Mouse (Mus musculus) adrenal gland, postnatal 4 days (tissue): ENCODE data around the gene Evi2. TPM values are rescaled to one million over a fixed set of nuclear protein-coding genes. Genes with fewer than 3 reads are reported as not detected.

Source experiments
- DNase-seq, 2 experiments: peaks; one replicate each; pipeline ENCODE4 v3.0.0; 2021 to 2022; ENCODE audit warnings: low spot score in 2 of 2, mixed read lengths in 2 of 2
- long read RNA-seq, 2 experiments: library from polyadenylated mRNA; stranded (forward); transcript quantifications; one replicate each; pipeline ENCODE4 v2.0.0; 2021
- total RNA-seq, 2 experiments: library from RNA; stranded (reverse); gene quantifications; 2 replicates each; pipeline ENCODE4 v1.2.3; 2021

Evi2 gene
- under 1 TPM; 0.17 TPM for total RNA-seq
- long read RNA-seq, experiment 1, partial matches to known transcripts = 0 of 1 reads
- long read RNA-seq, experiment 1, other reads (novel, unspliced or antisense) = 1 of 1 reads
- long read RNA-seq, experiment 2 = 0 reads

DNA sequence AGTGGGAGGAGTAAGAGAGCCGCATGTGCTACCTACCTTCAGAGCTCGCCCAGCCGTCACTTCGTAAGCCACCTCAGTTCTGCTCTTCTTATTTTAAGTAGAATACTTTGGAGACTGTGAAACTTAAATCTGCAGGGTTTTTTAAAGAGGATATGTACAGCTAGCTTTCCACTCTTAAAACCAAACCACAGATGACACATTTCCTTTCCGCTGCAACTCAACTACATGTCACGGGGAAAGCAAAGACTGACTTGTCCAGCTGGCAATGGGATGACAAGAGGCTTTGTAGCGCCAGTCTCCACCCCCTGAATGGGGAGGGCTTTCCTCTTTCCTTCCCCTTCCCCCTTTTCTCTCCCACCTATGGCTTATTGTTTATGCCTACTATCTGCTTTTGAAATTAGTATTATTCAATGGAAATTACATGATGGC, at the start of gene Evi2, which contains the start of gene Evi2a:
TSS of gene Evi2 (minus strand) at position 257 of the 429 bp plus-strand sequence.
TSS of gene Evi2a (minus strand) at position 277 of the 429 bp plus-strand sequence.
- no peak for DNase-seq

DNA sequence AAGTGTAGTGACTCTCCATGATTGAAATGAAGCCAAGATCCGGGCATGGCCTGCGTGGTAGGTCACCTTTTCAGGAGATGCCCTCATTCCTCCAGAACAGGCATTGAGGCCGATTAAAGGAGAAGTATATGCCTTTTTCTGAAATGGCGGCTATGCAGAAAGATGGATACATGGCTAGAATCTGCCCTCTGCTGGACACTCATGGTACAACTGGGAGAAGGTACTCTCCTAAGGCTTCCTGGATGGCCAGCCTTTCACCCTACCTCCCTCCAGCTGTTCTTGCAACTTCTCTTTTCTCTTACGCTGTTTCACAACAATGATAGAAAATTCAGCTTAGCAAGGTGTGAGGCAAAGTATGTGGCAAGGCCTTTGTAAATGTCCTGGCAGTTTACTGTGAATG, 47.4 kb upstream of the Evi2 start:
- DNase-seq = peak; percentile 36 to 56

DNA sequence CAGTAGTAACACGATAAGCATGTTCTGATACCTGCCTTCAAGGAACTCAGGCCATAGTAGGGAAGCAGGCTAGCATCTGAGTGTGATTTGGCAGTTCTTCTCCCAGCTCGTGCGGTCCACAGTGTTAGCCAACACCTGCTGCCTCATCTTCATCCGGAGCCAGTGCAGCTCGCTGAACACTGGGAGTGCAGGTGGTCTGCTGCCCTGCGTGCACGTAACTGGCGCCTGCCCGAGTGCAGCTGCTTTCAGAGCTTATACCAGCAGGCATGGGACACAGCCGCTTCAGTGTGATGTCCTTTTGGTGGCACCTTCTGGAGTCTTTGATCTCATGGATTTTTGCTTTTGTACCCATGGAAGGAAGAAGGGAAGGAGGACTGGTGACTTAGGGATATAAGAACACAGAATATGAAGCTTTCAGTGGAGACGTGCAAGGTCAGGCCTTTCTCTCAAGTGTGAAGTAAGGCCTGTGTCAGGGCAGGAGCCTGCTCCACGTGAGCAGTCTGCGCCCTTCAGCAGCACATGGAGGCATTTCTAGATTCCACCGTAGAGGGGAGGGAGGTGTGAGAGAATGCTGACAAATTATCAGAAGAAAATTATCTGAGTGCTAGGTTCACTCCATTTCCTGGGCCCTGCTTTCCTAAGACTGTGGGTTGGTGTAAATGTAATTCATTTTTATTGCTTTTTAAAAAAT, 45.1 kb upstream of the Evi2 start:
- DNase-seq = no peak

DNA sequence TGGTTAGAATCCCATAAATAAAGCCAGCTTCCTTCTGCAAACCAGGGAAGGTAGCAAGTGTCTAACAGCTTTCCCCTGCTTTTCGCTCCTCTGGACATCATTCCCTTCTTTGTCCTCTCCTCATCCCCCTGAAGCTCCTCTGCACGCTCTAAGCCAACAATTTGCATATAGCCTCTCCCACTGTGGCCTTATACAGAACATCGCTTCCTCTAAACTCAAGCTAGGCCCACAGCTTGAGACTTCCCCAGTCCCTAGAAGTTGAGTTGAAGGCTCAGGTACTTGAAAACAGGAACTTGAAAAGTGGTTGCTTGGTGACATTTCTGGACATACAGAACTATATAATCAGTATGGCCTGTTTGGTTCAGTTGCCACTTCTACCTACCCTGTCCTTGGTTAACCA, 43.4 kb upstream of the Evi2 start:
- DNase-seq = no peak

DNA sequence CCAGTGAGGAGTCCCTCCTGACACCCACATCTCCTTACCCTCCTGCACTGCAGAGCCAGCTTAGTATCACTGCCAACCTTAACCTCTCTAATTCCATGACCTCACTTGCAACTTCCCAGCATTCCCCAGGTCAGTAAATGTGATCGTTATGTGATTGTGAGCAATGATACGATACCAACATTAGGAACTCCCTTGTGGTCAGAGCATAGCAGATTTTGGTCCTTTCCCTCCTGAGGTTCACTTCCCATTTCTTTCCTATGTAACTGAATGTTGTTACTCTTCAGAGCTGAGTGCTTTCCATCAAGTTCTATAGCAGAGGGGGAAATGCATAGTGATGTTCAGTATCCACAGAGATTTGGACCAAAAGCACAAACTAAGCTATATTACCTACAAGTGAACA, 39.9 kb upstream of the Evi2 start:
- DNase-seq = no peak

DNA sequence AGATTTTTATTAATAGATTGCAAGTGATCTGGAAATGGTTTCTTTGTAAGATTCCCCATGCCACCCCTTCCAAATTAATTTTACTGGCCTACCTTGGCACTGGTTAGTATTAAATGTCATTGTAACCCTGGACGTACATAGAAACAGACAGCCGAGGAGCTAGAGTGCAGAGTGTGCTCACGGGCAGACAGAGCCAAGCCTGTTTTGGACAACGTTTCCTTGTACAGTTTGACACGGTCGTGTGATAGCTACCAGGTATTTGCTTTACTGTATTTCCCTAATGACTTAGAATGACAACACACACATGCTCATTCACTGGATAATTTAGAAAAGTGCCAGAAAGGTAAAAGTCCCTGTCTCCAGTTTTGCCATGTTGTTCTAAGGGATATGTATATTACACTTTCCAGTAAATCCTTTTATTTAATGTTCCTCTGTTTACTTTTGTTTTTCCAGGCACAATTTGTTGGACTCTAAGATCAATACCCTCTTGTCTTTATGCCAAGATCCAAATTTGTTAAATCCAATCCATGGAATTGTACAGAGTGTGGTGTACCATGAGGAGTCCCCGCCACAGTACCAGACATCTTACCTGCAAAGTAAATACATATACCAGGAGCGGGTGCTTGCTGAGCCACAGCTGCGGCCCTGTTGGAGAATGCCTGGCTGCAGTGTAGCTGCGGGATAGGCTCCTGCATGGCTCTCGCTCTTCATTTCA, 38.0 kb upstream of the Evi2 start:
- DNase-seq = no peak

DNA sequence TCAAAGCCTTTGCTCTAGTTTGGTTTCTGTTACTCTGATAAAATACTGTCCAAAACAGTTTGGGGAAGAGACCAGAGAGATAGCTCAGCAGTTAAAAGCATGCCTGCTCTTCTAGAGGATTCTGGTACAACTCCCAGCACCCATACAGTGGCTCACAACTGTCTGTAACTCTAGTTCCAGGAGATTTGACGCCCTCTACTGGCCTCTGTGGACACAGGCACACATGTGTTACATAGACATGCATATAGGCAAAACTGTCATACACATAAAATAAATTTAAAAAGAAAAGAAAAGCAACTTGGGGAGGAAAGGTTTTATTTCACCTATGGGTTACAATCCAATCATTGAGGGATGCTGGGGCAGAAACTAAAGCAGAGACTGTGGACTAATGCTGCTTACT, 36.6 kb upstream of the Evi2 start:
- no peak for DNase-seq

DNA sequence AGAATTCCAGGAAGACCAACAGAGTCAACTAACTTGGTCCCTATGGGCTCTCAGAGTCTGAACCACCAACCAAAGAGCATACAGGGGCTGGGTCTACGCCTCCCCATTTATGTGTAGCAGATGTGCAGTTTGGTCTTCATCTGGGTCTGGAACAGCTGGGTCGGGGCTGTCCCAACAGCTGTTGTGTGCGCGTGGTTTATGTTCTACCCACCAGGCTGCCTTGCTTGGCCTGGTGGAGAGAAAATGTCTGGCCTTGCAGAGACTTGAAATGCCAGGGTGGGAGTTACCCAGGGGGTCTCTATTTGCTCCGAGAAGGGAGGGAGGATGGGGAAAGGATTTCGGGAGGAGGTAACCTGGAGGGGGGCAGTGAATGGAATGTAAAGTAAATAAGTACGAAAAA, 33.1 kb upstream of the Evi2 start:
- DNase-seq = no peak

DNA sequence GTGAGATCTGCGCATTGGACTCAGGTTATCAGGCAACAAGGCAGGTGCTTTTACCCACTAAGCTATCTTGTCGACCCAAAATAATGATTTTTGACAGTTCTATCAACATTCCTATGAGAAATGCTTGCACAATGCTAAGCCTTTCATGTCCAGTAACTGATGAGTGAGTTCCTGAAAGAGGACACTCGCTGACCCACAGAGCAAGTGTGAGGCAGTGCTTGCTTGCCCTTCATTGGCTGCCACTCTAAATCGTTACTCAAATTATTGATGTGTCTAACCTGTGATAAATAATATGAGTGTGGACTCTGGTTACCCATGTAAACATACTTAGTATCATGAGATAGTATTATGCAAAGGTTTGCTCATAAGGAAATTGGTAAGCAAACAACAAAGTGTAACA, 30.1 kb upstream of the Evi2 start:
- no peak for DNase-seq

DNA sequence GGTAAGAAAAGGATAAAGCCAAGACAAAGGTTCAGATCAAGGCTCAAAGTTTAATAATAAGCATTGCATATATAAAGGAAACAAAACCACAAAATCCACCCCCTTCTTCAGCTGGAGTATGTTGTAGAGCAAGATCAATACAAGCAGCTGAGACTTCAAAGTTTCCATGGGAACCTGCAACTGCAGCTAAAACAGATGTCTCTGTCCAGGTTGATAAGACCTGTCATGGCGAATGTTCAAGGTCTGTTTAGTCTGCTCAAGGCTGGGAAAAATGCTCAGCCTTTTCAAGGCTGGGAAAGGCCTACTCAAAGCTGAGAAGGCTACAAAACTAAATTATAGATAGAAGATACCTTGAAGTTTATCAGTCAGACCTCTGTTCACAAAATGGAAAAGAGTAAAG, 22.2 kb upstream of the Evi2 start:
- no peak for DNase-seq

DNA sequence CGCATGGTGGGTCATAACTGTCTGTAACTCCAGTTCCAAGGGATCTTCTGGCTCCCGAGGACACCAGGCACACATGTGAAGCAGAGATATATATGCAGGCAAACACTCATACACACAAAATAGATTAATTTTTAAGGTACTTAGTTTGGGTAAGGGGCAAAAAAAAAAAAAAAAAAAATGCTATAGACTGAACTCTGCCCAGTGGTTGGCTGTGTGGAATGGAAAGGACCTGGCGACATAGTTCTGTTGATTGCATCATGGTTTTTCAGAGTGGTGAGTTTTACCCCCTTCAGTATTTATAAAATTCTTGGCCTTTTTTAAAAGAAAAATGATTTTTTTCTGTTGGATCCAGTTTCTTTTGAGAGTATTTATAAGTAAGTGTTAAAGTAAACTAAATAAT, 5.9 kb upstream of the Evi2 start:
- DNase-seq = no peak

DNA sequence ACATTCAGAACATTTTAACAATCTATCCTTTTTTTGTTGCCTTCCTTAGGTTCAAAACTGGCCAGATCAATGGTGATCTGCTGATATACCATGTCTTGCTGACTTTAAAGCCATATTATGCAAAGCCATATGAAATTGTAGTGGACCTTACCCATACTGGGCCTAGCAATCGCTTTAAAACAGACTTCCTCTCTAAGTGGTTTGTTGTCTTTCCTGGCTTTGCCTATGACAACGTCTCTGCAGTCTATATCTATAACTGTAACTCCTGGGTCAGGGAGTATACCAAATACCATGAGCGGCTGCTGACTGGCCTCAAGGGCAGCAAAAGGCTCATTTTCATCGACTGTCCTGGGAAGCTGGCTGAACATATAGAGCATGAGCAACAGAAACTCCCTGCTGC, 5.2 kb upstream of the Evi2 start:
- DNase-seq = no peak

DNA sequence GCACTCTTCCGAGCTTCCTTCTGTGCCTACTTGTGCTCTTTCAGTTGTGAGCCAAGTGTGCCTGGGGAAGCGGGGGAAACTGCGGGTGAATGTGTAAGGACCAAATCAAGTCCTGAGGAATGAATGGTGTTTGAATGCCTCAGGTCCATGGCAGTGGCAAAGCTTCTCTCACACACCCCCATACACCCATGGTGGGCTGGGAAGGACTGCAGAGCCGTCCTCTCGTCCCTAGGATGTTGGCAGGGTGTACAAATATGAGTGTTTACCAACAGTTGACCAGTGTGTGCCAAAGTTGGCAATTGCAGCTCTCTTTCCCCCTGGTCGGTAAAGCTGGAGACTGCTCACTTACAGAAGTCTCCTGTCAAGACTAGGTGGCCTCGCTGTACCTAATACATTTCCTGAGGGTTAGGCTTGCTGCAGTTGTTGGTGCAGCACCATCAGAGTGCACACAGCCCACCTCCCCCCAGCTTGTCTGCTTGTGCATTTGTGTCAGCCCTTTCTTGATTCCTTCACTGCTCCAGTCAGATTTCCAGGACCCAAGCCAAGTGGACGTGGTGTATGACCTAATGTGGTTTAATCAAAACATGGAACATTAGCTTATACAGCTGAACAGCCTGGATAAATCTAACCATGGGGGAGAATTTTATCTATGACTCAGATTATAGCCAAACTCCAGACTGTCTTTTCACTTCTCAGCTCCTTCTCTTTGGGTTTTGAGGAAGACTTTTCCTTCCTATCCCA, 3.7 kb upstream of the Evi2 start:
- no peak for DNase-seq

DNA sequence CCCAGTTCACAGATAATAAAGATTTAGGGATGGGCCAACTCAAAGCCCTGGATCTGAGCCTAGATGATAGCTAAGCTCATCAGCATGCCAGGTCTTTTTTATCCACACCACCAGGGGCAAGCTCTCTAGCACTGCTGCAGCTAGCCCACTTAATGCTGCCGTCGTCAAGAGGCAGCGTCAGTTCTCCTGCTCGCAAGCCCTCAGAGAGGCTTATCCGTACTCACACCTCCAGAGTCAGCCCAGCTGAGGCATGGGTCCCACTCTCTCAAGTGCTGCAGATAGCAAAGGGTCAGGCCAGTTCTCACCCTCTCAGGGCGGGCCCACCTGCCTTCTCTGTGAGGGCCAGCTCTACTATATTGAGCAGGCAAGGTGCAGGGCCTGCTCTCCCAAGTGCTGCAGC, 2.9 kb upstream of the Evi2 start:
- DNase-seq = no peak

DNA sequence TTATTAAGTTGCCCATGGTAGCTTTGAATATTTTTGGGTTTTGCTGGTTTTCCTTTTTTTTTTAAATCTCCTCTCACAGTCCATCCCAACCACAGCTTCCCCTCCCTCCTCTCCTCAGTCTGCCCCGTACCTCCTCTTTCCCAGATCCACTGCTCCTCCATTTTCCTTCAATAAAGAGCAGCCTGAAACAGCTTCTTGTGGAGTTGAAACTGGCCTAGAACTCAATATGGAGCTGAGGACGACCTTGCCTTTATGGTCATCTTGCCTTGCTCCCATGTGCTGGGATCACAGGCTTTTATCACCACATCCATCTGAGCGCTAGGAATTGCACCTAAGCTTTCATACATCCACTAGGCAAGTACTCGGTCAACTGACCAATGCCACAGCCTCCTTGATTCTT, 1.1 kb upstream of the Evi2 start:
- DNase-seq = no peak

DNA sequence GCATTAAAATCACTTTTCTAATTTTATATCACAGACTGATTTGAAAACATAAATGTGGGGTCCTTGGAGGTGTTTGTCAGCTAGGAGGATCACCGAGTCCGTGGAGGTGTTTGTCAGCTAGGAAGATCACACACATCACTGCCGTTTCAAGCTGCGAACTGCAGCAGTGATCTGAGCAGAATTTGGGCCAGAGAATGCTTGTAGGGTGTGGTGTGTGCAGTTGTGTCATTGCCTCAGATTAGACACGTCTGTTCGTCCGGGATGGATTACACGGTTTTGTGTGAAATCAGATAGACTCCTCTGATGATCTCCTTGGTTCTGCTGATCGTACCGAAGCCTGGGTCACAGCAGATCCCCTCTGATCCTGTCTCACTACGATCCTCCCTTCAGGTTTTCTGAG, 385 bp upstream of the Evi2 start:
- no peak for DNase-seq

DNA sequence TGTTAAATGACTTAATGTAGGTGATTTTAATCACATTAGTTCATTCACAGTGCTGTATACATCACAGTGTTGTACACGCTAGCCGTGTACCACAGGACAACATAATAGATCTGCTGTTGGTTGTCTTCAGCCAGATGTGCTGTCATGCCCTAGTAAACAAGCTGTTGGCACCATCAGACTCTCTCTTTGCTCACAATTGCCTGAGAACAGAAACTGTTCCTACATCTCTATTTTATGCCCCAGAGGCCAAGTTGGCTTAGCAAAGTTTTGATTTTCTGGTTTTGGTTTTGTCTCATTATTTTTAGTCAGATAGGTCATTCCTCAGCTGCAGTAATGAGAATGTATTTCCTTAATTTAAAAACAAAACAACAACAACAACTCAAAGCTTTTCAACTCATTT, 653 bp downstream of the Evi2 start:
- DNase-seq = no peak

DNA sequence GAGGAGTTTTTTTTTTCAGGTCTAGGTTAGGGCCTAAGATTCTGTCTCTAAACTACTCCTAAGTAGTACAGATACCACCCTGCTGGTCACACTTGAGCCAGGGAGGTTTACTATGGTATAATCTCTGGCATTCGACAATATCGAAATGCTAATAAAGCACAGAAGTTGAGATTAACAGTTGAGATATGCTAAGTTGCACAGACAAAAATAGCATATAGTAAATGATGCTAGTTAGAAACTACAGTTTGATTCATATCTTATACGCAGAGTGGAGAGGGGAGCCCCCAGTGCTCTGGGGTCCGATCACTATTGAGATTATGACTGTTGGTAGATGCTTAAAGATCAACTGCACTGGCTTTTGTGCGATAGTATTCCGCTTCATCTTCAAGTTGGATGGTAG, 1.2 kb downstream of the Evi2 start:
- no peak for DNase-seq

DNA sequence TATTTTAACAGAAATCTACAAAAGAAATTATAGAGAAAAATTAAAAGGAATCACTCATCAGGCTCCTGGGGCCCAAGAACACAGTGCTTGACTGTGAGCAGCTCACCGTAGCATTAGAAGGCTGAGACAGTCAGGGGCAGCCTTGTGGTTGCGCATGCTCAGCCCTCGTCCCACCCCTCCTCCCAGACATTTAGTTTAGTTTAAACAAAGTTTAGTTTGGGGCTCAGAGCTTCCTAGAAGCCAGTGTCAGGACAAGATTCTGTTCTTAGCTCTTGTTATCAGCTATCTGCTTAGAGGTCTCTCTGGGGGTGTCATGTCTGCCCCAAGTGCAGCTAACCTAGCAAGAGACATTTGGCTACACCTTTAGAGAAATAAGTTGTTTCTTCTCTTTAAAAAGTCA, 1.8 kb downstream of the Evi2 start:
- DNase-seq = no peak

DNA sequence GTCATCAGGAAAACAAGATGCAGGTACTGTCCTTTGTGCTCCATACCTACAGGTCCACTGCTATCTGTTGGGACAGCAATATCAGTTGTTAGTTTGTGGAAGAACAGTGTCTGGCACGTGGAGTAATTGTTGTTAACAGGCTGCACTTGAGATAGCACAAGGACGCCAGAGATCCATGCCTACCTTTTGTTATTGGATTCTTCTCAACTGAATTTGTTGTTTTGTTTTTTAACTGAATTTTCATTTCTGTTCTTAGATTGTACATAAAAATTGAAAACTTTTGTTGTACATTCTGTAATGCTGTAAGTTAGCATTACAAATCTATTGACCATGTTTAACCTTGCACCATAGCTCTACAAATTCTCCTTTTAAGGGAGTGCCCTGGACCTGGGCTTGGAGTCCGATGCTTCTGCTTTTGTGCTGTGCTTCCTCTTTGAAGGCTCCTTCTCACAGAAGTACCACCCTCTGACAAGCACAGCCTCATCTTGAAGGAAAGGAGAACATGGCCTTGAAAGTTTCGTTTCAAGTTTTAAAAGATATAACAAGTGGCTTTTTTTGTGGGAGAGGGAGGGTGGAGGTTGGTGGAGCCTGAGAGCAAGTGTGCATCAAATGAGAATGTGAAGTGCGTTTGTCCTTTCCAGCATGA, 2.5 kb downstream of the Evi2 start:
- no peak for DNase-seq

DNA sequence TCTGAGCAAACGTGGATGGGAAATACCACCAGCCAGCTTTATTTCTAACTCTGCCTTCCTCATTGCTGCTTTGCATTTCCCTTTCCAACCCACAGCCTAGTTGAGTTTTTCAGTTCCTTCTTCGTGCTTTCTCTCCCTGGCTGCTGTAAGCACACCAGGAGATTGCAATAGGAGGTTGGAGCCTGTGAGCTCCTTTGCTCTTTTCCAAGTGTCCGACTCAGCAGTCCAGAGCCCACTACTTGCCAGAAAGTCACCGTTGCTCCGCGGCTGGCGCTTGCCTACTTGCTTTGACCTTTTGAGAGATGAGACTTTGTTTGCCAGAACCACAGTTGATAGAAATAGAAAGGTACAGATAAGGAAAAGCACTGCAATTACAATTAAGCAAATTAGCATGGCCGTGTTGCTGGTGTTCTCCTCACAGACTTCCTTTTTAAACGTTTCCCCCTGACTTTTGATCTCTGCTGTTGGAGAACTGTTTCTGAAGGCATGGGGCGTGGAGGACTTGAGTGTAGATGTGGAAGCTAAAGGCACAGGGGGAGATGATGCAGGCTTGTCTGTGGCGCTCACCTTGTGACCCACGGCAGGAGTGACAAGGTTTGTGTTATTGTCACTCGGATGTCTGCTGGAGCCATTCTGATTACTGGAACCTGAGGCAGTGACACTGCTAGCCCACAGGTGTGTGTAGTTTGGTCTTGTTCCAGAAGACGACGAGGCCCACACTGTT, 3.2 kb downstream of the Evi2 start:
- no peak for DNase-seq
